Mouse (Mus musculus) erythroblast, embryonic 14.5 days (primary cell): ENCODE results near the gene Tspan14.

ENCODE experiments used
- GATA1 ChIP-seq: IDR thresholded peaks from 2 replicates; pipeline ENCODE4 v1.6.1; 2012; ENCODE audit warnings: low read length, inconsistent platforms, mixed read lengths
- TAL1 ChIP-seq: IDR thresholded peaks from 3 replicates; pipeline ENCODE4 v1.6.1; 2012; ENCODE audit warnings: low read length, inconsistent platforms, mixed read lengths

- TF ChIP-seq GATA1 = no peak
- no peak for TF ChIP-seq TAL1
Measured at GRCm38 (mm10) chr14:40964214-40964610, 2.4 kb downstream of the Tspan14 start.
